Mouse (Mus musculus) thymus, postnatal 4 days (tissue): ENCODE results near the gene Rgs3.

Experiments
- DNase-seq: peaks from one replicate; pipeline ENCODE4 v3.0.0; 2021

Rgs3 gene

GRCm38 (mm10) chr4:62559797-62560329, at the start of gene Rgs3:
Gene Rgs3 (plus strand): TSS chr4:62559847.
- DNase-seq, result no peak

- no peak for DNase-seq
These were observed 49.7 kb upstream of the Rgs3 start for GRCm38 (mm10) chr4:62509946-62510345.

GRCm38 (mm10) chr4:62513998-62514506, 45.6 kb upstream of the Rgs3 start:
- DNase-seq, result no peak

- DNase-seq, result no peak
These were observed 44.7 kb upstream of the Rgs3 start for GRCm38 (mm10) chr4:62514995-62515394.

- DNase-seq, result no peak
These were observed 44.2 kb upstream of the Rgs3 start for GRCm38 (mm10) chr4:62515490-62515889.

GRCm38 (mm10) chr4:62516079-62516478, 43.6 kb upstream of the Rgs3 start:
- no peak for DNase-seq

GRCm38 (mm10) chr4:62516579-62516978, 43.1 kb upstream of the Rgs3 start:
- no peak for DNase-seq

- no peak for DNase-seq
These were observed 42.6 kb upstream of the Rgs3 start for GRCm38 (mm10) chr4:62517046-62517445.

- DNase-seq, result no peak
These were observed 41.9 kb upstream of the Rgs3 start for GRCm38 (mm10) chr4:62517538-62518415.

- DNase-seq, result peak; percentile 48
These were observed 41.1 kb upstream of the Rgs3 start for GRCm38 (mm10) chr4:62518416-62519121.

GRCm38 (mm10) chr4:62519122-62519848, 40.4 kb upstream of the Rgs3 start:
- DNase-seq, result no peak

- peak; percentile 85 for DNase-seq
These were observed 39.8 kb upstream of the Rgs3 start, which contains the start of gene Alad for GRCm38 (mm10) chr4:62519849-62520233. Gene Alad (minus strand): TSS chr4:62519918.

- no peak for DNase-seq
These were observed 38.7 kb upstream of the Rgs3 start for GRCm38 (mm10) chr4:62520892-62521400.

- DNase-seq, result peak; percentile 95
These were observed 34.8 kb upstream of the Rgs3 start, which contains the start of the genes Pole3 and 4933430I17Rik for GRCm38 (mm10) chr4:62524651-62525488. Gene Pole3 (minus strand): TSS chr4:62525068. Gene 4933430I17Rik (plus strand): TSS chr4:62525369.

- no peak for DNase-seq
These were observed 34.2 kb upstream of the Rgs3 start for GRCm38 (mm10) chr4:62525489-62525811.

- DNase-seq, result no peak
These were observed 33.4 kb upstream of the Rgs3 start for GRCm38 (mm10) chr4:62526256-62526655.

- no peak for DNase-seq
These were observed 32.0 kb upstream of the Rgs3 start for GRCm38 (mm10) chr4:62527655-62528054.

- DNase-seq, result no peak
These were observed 25.9 kb upstream of the Rgs3 start for GRCm38 (mm10) chr4:62533729-62534128.

- DNase-seq, result no peak
These were observed 17.8 kb upstream of the Rgs3 start for GRCm38 (mm10) chr4:62541802-62542201.

GRCm38 (mm10) chr4:62543782-62544181, 15.9 kb upstream of the Rgs3 start:
- DNase-seq, result no peak

GRCm38 (mm10) chr4:62544801-62545200, 14.8 kb upstream of the Rgs3 start:
- DNase-seq, result no peak

- DNase-seq, result peak; percentile 64
These were observed 7.7 kb upstream of the Rgs3 start for GRCm38 (mm10) chr4:62551966-62552365.
